Mouse (Mus musculus) embryonic fibroblast, embryonic 13.5 days (primary cell): ENCODE measurements at regions not wholly inside any gene's neighbourhood (a gene's known extent, or its start where the extent isn't known, plus 50 kb on each side); places are given as distances from the start of the nearest gene placed in this dataset.

ENCODE experiments used
- CTCF ChIP-seq: IDR thresholded peaks from 2 replicates; pipeline ENCODE4 v1.5.1; 2011; ENCODE audit warnings: mild to moderate bottlenecking, control low read depth, low read length, moderate library complexity, borderline replicate concordance; ENCODE audit not compliant: insufficient read depth
- POLR2A ChIP-seq: IDR thresholded peaks from 2 replicates; pipeline ENCODE4 v1.6.1; 2011; ENCODE audit warnings: low read depth, mild to moderate bottlenecking, control low read depth, low read length, moderate library complexity

- TF ChIP-seq POLR2A (no peak), CTCF (no peak)
These were observed 142.2 kb upstream of the Plekha5 start for GRCm38 (mm10) chr6:140281488-140282284.
